In genomic region chr1:178523152-178523551, GRCm38 (mm10) we compare ENCODE assay signal across 15 mouse cellular contexts. TPM values are rescaled to one million over a fixed set of nuclear protein-coding genes. Genes with fewer than 3 reads are reported as not detected.
DNase-seq lines count a peak whose midpoint lies in the region; ATAC-seq lines count a peak whose summit lies in the region.
"Had no signal": no experiment of that assay in that cellular context is flagged by ENCODE, and none has a peak within 500 bp of the region (broad histone marks: within the 10 kb centered on the region; RNA-seq: fewer than 3 reads in every experiment).

No protein-coding gene starts in this region.

- ATAC-seq in granulocyte monocyte progenitor cell, adult 5-6 weeks (replicated peaks; ENCODE audit: poor library complexity, severe bottlenecking), result 0 out of 2 replicates have a peak, but pooled peaks have one; percentile 34
- ATAC-seq in megakaryocyte-erythroid progenitor cell, adult 5-6 weeks (replicated peaks; ENCODE audit: low FRiP score, low TSS enrichment, poor library complexity, severe bottlenecking), result no peak
- ATAC-seq: intestine, embryonic 16.5 days had no signal

- peak; percentile 14 for DNase-seq in 3134 (ENCODE audit: extremely low read depth, insufficient read length, low spot score)
- peak; percentile 67 for DNase-seq in 416B (ENCODE audit: low read depth)
- DNase-seq in ZHBTc4 (ENCODE audit: low read depth, low spot score), result peak; percentile 18
- DNase-seq in adrenal gland, adult 18-20 months (ENCODE audit: low spot score in 2 of 2), result no peak
- DNase-seq in layer of hippocampus, postnatal 36 days, result no peak
- DNase-seq: adrenal gland, postnatal 14 days; cerebellum, adult 11-12 months; cerebellum, adult 9-10 months; cerebellum, postnatal 36 days; gastrocnemius, postnatal 36 days; heart, postnatal 14 days; kidney, adult 2 months had no signal

RNA-seq across cellular contexts. Expression of gene Kif26b, which starts 5.8 kb away (rescaled TPM):
- 0.04 and 0.21 TPM in 2 replicates for total RNA-seq in granulocyte monocyte progenitor cell, adult 5-6 weeks (2014; fragmentation: Nextera tagmentation)
- total RNA-seq in granulocyte monocyte progenitor cell, adult 5-6 weeks (2017), result under 0.01 and 0.21 TPM in 2 replicates
- total RNA-seq in megakaryocyte-erythroid progenitor cell, adult 5-6 weeks (2014; fragmentation: Nextera tagmentation), result 2.8 and 5.7 TPM in 2 replicates
- total RNA-seq in megakaryocyte-erythroid progenitor cell, adult 5-6 weeks (2017), result 1.2 and 3.7 TPM in 2 replicates
- 1 to 10 TPM; 2.7 to 4.4 TPM for total RNA-seq in adrenal gland, adult 18-20 months (2021)
- 10 to 100 TPM; 22.6 to 27.1 TPM for total RNA-seq in layer of hippocampus, postnatal 36 days (2021)

Comparison
In these comparisons a context has a peak if more than half of its experiments do, and no peak if none do; other contexts are left out.
1. DNase-seq: peak in 3134 (single experiment), 416B (single experiment) and ZHBTc4 (single experiment); none in adrenal gland, adult 18-20 months (0 of 2) and layer of hippocampus, postnatal 36 days (0 of 2).